Mouse (Mus musculus): ENCODE results near the gene U2af1.

GRCm38 (mm10) chr17:31694023-31694376, 35.3 kb upstream of the U2af1 start:
- TF ChIP-seq HCFC1 (IDR thresholded peaks at IDR 0.05; ENCODE audit: low read depth, low read length) (no peak), POLR2A (IDR thresholded peaks at IDR 0.05; ENCODE audit: control insufficient read depth in 1 of 2, insufficient read depth in 1 of 2, low read depth in 1 of 2, low read length in 2 of 2, poor library complexity in 1 of 2) (no peak), CTCF (IDR thresholded peaks at IDR 0.05 in 2 of 3, conservative IDR thresholded peaks at IDR 0.05 in 1 of 3; ENCODE audit: control insufficient read depth in 1 of 3, insufficient read depth in 1 of 3, low read depth in 2 of 3, low read length in 3 of 3, poor library complexity in 1 of 3, severe bottlenecking in 1 of 3) (no peak), ZNF384 (IDR thresholded peaks at IDR 0.05; ENCODE audit: low read depth, low read length) (no peak), CHD2 (IDR thresholded peaks at IDR 0.05; ENCODE audit: low read length) (no peak), SMC3 (IDR thresholded peaks at IDR 0.05; ENCODE audit: low read depth, low read length) (no peak), MAX (IDR thresholded peaks at IDR 0.05; ENCODE audit: low read length) (no peak), CHD1 (IDR thresholded peaks at IDR 0.05; ENCODE audit: low read depth, low read length) (no peak), MAZ (IDR thresholded peaks at IDR 0.05; ENCODE audit: low read depth, low read length) (no peak), USF1 (IDR thresholded peaks at IDR 0.05; ENCODE audit: low read depth, low read length) (no peak), MAFK (IDR thresholded peaks at IDR 0.05; ENCODE audit: borderline replicate concordance, low read depth, low read length) (no peak), UBTF (IDR thresholded peaks at IDR 0.05; ENCODE audit: borderline replicate concordance, insufficient read depth, low read depth, low read length) (no peak), RCOR1 (IDR thresholded peaks at IDR 0.05; ENCODE audit: low read depth, low read length) (no peak)

Measured in MEL (cell line).